Mouse (Mus musculus) liver, postnatal 0 days (tissue): ENCODE results near the gene Nfkbiz. TPM values are rescaled to one million over a fixed set of nuclear protein-coding genes. Genes with fewer than 3 reads are reported as not detected.

Experiments used
- ATAC-seq: fragments of 200-750 bp; cut with Nextera tagmentation; 2 replicates; pipeline ENCODE4 v1.8.0; 2017; ENCODE audit warnings: mild to moderate bottlenecking, moderate library complexity
- DNase-seq: peaks from one replicate; pipeline ENCODE4 v3.0.0-alpha.2; 2016
- H3K27ac ChIP-seq: fragments of 300-500 bp; sonication (generic); 2 replicates; pipeline ENCODE4 v1.5.1; 2014; ENCODE audit warnings: antibody characterized with exemption, moderate library complexity, mild to moderate bottlenecking, low read depth
- H3K27me3 ChIP-seq: fragments of 300-500 bp; sonication (generic); 2 replicates; pipeline ENCODE4 v1.6.1; 2014; ENCODE audit warnings: low read length, control low read depth, mixed read lengths; ENCODE audit not compliant: insufficient read depth
- H3K36me3 ChIP-seq: fragments of 300-500 bp; sonication (generic); replicated peaks from 2 replicates; pipeline ENCODE4 v1.6.1; 2014; ENCODE audit warnings: mild to moderate bottlenecking, control low read depth, low read length, moderate library complexity, mixed read lengths; ENCODE audit not compliant: insufficient read depth
- H3K4me1 ChIP-seq: fragments of 300-500 bp; sonication (generic); 2 replicates; pipeline ENCODE4 v1.6.1; 2014; ENCODE audit warnings: antibody characterized with exemption, mild to moderate bottlenecking, control low read depth; ENCODE audit not compliant: insufficient read depth
- H3K4me2 ChIP-seq: fragments of 300-500 bp; sonication (generic); 2 replicates; pipeline ENCODE4 v1.6.1; 2014; ENCODE audit warnings: low read depth, mild to moderate bottlenecking, low read length, moderate library complexity, mixed read lengths
- H3K4me3 ChIP-seq: fragments of 300-500 bp; sonication (generic); 2 replicates; pipeline ENCODE4 v1.5.1; 2014; ENCODE audit warnings: low read depth, low read length
- H3K9ac ChIP-seq: fragments of 300-500 bp; sonication (generic); replicated peaks from 2 replicates; pipeline ENCODE4 v1.6.1; 2014; ENCODE audit warnings: mild to moderate bottlenecking, moderate library complexity
- H3K9me3 ChIP-seq: fragments of 300-500 bp; sonication (generic); 2 replicates; pipeline ENCODE4 v1.6.1; 2016; ENCODE audit warnings: mild to moderate bottlenecking, control low read depth, low read length, mixed read lengths
- CTCF ChIP-seq: sonication (generic); IDR thresholded peaks from 2 replicates; pipeline ENCODE4 v1.5.1; 2016; ENCODE audit warnings: antibody characterized with exemption, low read depth
- EP300 ChIP-seq: IDR thresholded peaks from 2 replicates; pipeline ENCODE4 v1.6.1; 2016; ENCODE audit warnings: antibody characterized with exemption, low read depth, mild to moderate bottlenecking
- WGBS: fragments of 180-500 bp; shearing (Covaris S2); extraction: QIAGEN DNeasy Blood & Tissue Kit; methylation state at CpG from one replicate; pipeline ENCODE4 v1.1.7; 2014; ENCODE audit not compliant: insufficient replicate concordance; 5-methylcytosine and 5-hydroxymethylcytosine counted together
- polyA plus RNA-seq: library from polyadenylated mRNA; unstranded; fragments of >200 nt; fragmentation: Nextera tagmentation; extraction: Ambion mirVana; gene quantifications from 2 replicates; pipeline ENCODE4 v1.2.1, GENCODE M21; 2015

Nfkbiz gene
- polyA plus RNA-seq, 1 experiment from 2014 or later = 3.2 TPM

DNA sequence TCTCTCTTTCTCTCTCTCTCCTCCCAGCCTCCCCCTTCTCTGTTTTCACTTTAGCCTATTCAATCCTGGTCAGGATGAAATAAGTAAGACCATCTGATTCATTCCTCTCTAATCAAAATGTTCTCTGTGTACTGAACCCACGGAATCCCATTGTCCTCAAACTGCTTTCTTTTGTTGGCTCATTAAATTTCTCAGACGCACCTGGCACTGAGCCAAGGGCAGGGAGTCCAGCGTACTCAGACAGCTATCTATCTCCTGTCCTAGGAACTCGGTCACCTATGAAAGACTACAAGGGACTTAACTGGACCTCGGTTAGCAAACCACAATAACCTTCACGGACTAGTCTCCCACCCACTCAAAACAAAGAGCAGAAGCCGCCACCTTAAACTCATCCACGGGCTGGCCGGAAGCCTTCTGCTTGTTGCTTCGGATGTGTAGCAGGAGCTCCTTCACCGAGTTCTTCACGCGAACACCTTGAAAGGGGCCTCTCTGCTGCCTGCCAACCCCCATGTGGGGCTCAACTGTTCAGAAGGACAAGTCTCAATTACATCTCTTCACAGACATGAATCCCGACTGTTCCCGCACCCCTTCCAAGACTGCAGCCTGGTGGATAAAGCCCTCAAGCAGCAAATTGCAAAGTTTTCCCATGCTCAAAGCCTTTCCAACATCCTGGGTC, 19.4 kb downstream of the Nfkbiz start:
- ATAC-seq = no peak
- 62% methylated on average over 15 of the region's 15 CpGs for WGBS
- H3K36me3 ChIP-seq = peaks cover 39% of the 10 kb centered on the region
- no peaks in the 10 kb centered on the region for H3K27me3 ChIP-seq
- H3K4me3 ChIP-seq = peak overlapping the region; percentile 85
- H3K27ac ChIP-seq = 0 out of 2 replicates have a peak overlapping the region, but pooled peaks have one; percentile 29
- TF ChIP-seq CTCF (no peak), EP300 (no peak)
- peak; percentile 54 for DNase-seq
- peaks cover 7% of the 10 kb centered on the region; the same call in 1 of the 2 replicates for H3K4me1 ChIP-seq
- no peaks in the 10 kb centered on the region for H3K9me3 ChIP-seq
- peak overlapping the region; percentile 78 for H3K4me2 ChIP-seq
- H3K9ac ChIP-seq = peak overlapping the region; percentile 91

- H3K4me1 ChIP-seq = no peaks in the 10 kb centered on the region; the same call in 1 of the 2 replicates
- no peak overlapping the region for H3K4me2 ChIP-seq
- H3K4me3 ChIP-seq = no peak overlapping the region
- H3K36me3 ChIP-seq = peaks cover 51% of the 10 kb centered on the region
- TF ChIP-seq CTCF (no peak), EP300 (no peak)
- no peaks in the 10 kb centered on the region for H3K27me3 ChIP-seq
- no peaks in the 10 kb centered on the region for H3K9me3 ChIP-seq
- DNase-seq = no peak
- WGBS = 91% methylated on average over 28 of the region's 28 CpGs
- H3K27ac ChIP-seq = no peak overlapping the region
- ATAC-seq = no peak
- H3K9ac ChIP-seq = no peak overlapping the region
Observed at GRCm38 (mm10) chr16:55817717-55818515, 20.8 kb downstream of the Nfkbiz start.

DNA sequence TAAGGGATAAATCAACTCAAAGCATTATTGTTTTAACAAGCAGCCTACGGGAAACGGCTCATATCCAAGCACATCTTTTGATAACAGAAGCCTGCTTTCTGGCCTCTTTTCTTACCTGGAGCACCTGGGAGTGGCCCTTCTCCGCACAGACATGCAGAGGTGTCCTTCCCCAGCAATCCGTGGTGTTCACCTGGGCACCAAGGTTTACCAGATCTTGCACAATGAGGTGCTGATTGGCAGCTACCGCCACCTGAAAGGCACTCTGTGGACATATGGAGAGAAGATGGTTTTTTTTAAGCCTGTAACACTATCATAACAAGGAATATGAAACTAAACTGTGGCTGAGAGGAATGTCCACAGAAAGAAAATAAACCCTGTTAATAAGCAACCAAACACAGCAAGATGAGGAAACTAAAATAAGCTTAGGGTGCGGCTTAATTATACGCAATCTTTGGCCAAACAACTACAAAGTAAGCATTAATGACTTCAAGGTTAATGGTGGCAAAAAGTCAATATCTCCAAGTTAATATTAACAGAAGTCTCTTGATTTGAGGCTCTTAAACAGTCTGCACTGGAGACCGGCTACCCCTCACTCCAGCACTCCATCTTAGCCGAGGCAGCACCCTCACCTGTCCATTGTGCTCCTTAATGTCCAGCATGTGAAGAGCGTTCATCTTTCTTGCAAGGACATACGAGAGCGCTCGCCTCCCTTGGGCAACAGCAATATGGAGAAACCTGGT, 22.3 kb downstream of the Nfkbiz start:
- no peak overlapping the region for H3K4me3 ChIP-seq
- ATAC-seq (peak; percentile 64), DNase-seq (no peak)
- H3K9me3 ChIP-seq = no peaks in the 10 kb centered on the region
- no peak overlapping the region for H3K9ac ChIP-seq
- H3K4me1 ChIP-seq = no peaks in the 10 kb centered on the region
- peak overlapping the region; percentile 2; the same call in 1 of the 2 replicates for H3K4me2 ChIP-seq
- no peaks in the 10 kb centered on the region for H3K27me3 ChIP-seq
- no peak overlapping the region for H3K27ac ChIP-seq
- 74% methylated on average over 13 of the region's 13 CpGs for WGBS
- peaks cover 62% of the 10 kb centered on the region for H3K36me3 ChIP-seq
- TF ChIP-seq CTCF (no peak), EP300 (peak; percentile 65; the same call in 1 of the 2 replicates)

DNA sequence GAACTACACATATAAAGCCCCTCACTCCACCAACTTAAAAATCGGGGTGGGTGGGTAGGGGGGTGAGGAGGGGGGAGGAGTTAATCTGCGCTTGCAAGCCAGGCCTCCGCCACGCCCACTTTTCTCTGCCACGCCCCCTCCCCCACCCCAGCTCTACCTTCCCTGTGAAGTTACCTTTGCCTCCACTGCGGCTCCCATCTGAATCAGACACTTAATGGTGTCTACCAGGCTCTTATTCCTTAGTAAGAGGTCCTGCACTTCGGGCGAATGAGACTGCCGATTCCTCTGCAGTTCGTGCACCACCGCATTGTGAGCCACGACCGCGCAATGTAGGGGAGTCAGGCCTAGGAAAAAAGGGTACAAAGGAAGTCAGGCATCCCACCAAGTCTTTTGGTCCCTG, 23.2 kb downstream of the Nfkbiz start:
- DNase-seq (no peak), ATAC-seq (no peak)
- Histone ChIP-seq H3K4me1 (no peaks in the 10 kb centered on the region), H3K27me3 (no peaks in the 10 kb centered on the region), H3K4me3 (no peak overlapping the region), H3K36me3 (peaks cover 69% of the 10 kb centered on the region), H3K9ac (no peak overlapping the region), H3K4me2 (no peak overlapping the region), H3K9me3 (no peaks in the 10 kb centered on the region), H3K27ac (no peak overlapping the region)
- TF ChIP-seq CTCF = no peak
- no peak for TF ChIP-seq EP300
- 85% methylated on average over 14 of the region's 14 CpGs for WGBS

- no peak for ATAC-seq
- H3K9ac ChIP-seq = no peak overlapping the region
- no peaks in the 10 kb centered on the region for H3K4me1 ChIP-seq
- no peak overlapping the region for H3K4me3 ChIP-seq
- TF ChIP-seq EP300 (no peak), CTCF (no peak)
- no peak for DNase-seq
- no peaks in the 10 kb centered on the region for H3K27me3 ChIP-seq
- H3K27ac ChIP-seq = no peak overlapping the region
- peaks cover 77% of the 10 kb centered on the region for H3K36me3 ChIP-seq
- H3K9me3 ChIP-seq = no peaks in the 10 kb centered on the region
- 86% methylated on average over 6 of the region's 6 CpGs for WGBS
- no peak overlapping the region for H3K4me2 ChIP-seq
Observed at GRCm38 (mm10) chr16:55814686-55815085, 24.0 kb downstream of the Nfkbiz start.

GRCm38 (mm10) chr16:55813916-55814315, 24.8 kb downstream of the Nfkbiz start:
- no peak for ATAC-seq
- no peak for TF ChIP-seq EP300
- no peak for TF ChIP-seq CTCF
- H3K27me3 ChIP-seq = no peaks in the 10 kb centered on the region

More at GRCm38 (mm10) chr16:55813916-55814315, 24.8 kb downstream of the Nfkbiz start:
- Histone ChIP-seq H3K4me1 (no peaks in the 10 kb centered on the region), H3K9me3 (no peaks in the 10 kb centered on the region), H3K4me3 (no peak overlapping the region), H3K9ac (no peak overlapping the region), H3K27ac (no peak overlapping the region), H3K36me3 (peaks cover 76% of the 10 kb centered on the region), H3K4me2 (no peak overlapping the region)
- WGBS = 91% methylated on average over 15 of the region's 15 CpGs
- DNase-seq = no peak
